Mouse (Mus musculus) embryonic fibroblast, embryonic 13.5 days (primary cell): ENCODE data around the gene Arhgap9. TPM values are rescaled to one million over a fixed set of nuclear protein-coding genes. Genes with fewer than 3 reads are reported as not detected.

Experiments used
- H3K27ac ChIP-seq: 2 replicates; pipeline ENCODE4 v1.5.1; 2012; ENCODE audit warnings: low read length, control low read depth, inconsistent platforms; ENCODE audit not compliant: insufficient read depth
- H3K4me1 ChIP-seq: 2 replicates; pipeline ENCODE4 v1.6.1; 2011; ENCODE audit warnings: low read length; ENCODE audit not compliant: control insufficient read depth, insufficient read depth
- H3K4me3 ChIP-seq: 2 replicates; pipeline ENCODE4 v1.5.1; 2011; ENCODE audit warnings: mild to moderate bottlenecking, control low read depth, low read length; ENCODE audit not compliant: insufficient read depth
- CTCF ChIP-seq: IDR thresholded peaks from 2 replicates; pipeline ENCODE4 v1.5.1; 2011; ENCODE audit warnings: mild to moderate bottlenecking, control low read depth, low read length, moderate library complexity, borderline replicate concordance; ENCODE audit not compliant: insufficient read depth
- POLR2A ChIP-seq: IDR thresholded peaks from 2 replicates; pipeline ENCODE4 v1.6.1; 2011; ENCODE audit warnings: low read depth, mild to moderate bottlenecking, control low read depth, low read length, moderate library complexity
- polyA plus RNA-seq: library from polyadenylated mRNA; stranded (reverse); fragments of >200 nt; gene quantifications from 2 replicates; pipeline ENCODE4 v1.2.4, GENCODE M21; 2011; ENCODE audit warnings: low read depth; ENCODE audit not compliant: missing spikeins, insufficient read length

The Arhgap9 gene
- polyA plus RNA-seq, 1 experiment: 0.18 TPM

GRCm38 (mm10) chr10:127322669-127323068 is 905 bp downstream of the Arhgap9 start:
- TF ChIP-seq CTCF (no peak), POLR2A (no peak)
- Histone ChIP-seq H3K4me1 (no peaks in the 10 kb centered on the region), H3K27ac (no peak overlapping the region), H3K4me3 (no peak overlapping the region)

- no peaks in the 10 kb centered on the region for H3K4me1 ChIP-seq
- TF ChIP-seq POLR2A (no peak), CTCF (no peak)
- no peak overlapping the region for H3K27ac ChIP-seq
- H3K4me3 ChIP-seq: no peak overlapping the region
These were observed 1.5 kb downstream of the Arhgap9 start for GRCm38 (mm10) chr10:127323131-127323855.

- no peak overlapping the region for H3K27ac ChIP-seq
- TF ChIP-seq CTCF (peak; percentile 6; the same call in 1 of the 2 replicates), POLR2A (no peak)
- H3K4me1 ChIP-seq: no peaks in the 10 kb centered on the region
- H3K4me3 ChIP-seq: no peak overlapping the region
These were observed 2.7 kb downstream of the Arhgap9 start for GRCm38 (mm10) chr10:127324495-127324894.

GRCm38 (mm10) chr10:127325454-127326016 is 3.8 kb downstream of the Arhgap9 start:
- Histone ChIP-seq H3K4me1 (no peaks in the 10 kb centered on the region), H3K4me3 (no peak overlapping the region), H3K27ac (no peak overlapping the region)
- TF ChIP-seq POLR2A (no peak), CTCF (no peak)

GRCm38 (mm10) chr10:127326017-127326801 is 4.4 kb downstream of the Arhgap9 start:
- no peaks in the 10 kb centered on the region for H3K4me1 ChIP-seq
- TF ChIP-seq POLR2A (no peak), CTCF (no peak)
- H3K4me3 ChIP-seq: peak overlapping the region; percentile 34
- no peak overlapping the region for H3K27ac ChIP-seq

- TF ChIP-seq POLR2A (no peak), CTCF (no peak)
- peak overlapping the region; percentile 34 for H3K4me3 ChIP-seq
- no peak overlapping the region for H3K27ac ChIP-seq
- no peaks in the 10 kb centered on the region for H3K4me1 ChIP-seq
These were observed 5.1 kb downstream of the Arhgap9 start for GRCm38 (mm10) chr10:127326828-127327227.

GRCm38 (mm10) chr10:127327461-127328145 is 5.8 kb downstream of the Arhgap9 start:
- Histone ChIP-seq H3K27ac (no peak overlapping the region), H3K4me3 (no peak overlapping the region), H3K4me1 (no peaks in the 10 kb centered on the region)
- no peak for TF ChIP-seq POLR2A
- no peak for TF ChIP-seq CTCF

GRCm38 (mm10) chr10:127330212-127330611 is 8.4 kb downstream of the Arhgap9 start:
- H3K4me1 ChIP-seq: no peaks in the 10 kb centered on the region
- no peak for TF ChIP-seq CTCF
- no peak for TF ChIP-seq POLR2A
- no peak overlapping the region for H3K27ac ChIP-seq
- no peak overlapping the region for H3K4me3 ChIP-seq

- no peaks in the 10 kb centered on the region for H3K4me1 ChIP-seq
- no peak overlapping the region for H3K4me3 ChIP-seq
- no peak overlapping the region for H3K27ac ChIP-seq
- TF ChIP-seq CTCF (no peak), POLR2A (no peak)
These were observed 10.6 kb downstream of the Arhgap9 start for GRCm38 (mm10) chr10:127332211-127332874.

- TF ChIP-seq POLR2A (no peak), CTCF (no peak)
These were observed 11.4 kb downstream of the Arhgap9 start for GRCm38 (mm10) chr10:127333152-127333551.

More at GRCm38 (mm10) chr10:127333152-127333551, 11.4 kb downstream of the Arhgap9 start:
- no peak overlapping the region for H3K27ac ChIP-seq
- H3K4me3 ChIP-seq: no peak overlapping the region
- no peaks in the 10 kb centered on the region for H3K4me1 ChIP-seq
